Mouse (Mus musculus) embryonic facial prominence, embryonic 14.5 days (tissue): ENCODE data around the gene Mettl24. TPM values are rescaled to one million over a fixed set of nuclear protein-coding genes. Genes with fewer than 3 reads are reported as not detected.

Source experiments
- ATAC-seq: fragments of 200-750 bp; cut with Nextera tagmentation; 2 replicates; pipeline ENCODE4 v1.8.0; 2017; ENCODE audit warnings: low read depth, moderate number of reproducible peaks, moderate TSS enrichment
- DNase-seq: peaks from one replicate; pipeline ENCODE4 v3.0.0-alpha.2; 2015; ENCODE audit warnings: low spot score
- H3K27ac ChIP-seq: fragments of 300-500 bp; sonication (generic); replicated peaks from 2 replicates; pipeline ENCODE4 v1.5.1; 2014; ENCODE audit warnings: low read depth, mild to moderate bottlenecking, low read length, moderate library complexity
- H3K27me3 ChIP-seq: fragments of 300-500 bp; sonication (generic); replicated peaks from 2 replicates; pipeline ENCODE4 v1.6.1; 2014; ENCODE audit warnings: low read length; ENCODE audit not compliant: control insufficient read depth, insufficient read depth
- H3K36me3 ChIP-seq: fragments of 300-500 bp; sonication (generic); 2 replicates; pipeline ENCODE4 v1.6.1; 2014; ENCODE audit warnings: low read length, mixed read lengths; ENCODE audit not compliant: control insufficient read depth, insufficient read depth
- H3K4me1 ChIP-seq: fragments of 300-500 bp; sonication (generic); 2 replicates; pipeline ENCODE4 v1.6.1; 2014; ENCODE audit warnings: antibody characterized with exemption, low read length; ENCODE audit not compliant: control insufficient read depth, insufficient read depth
- H3K4me2 ChIP-seq: fragments of 300-500 bp; sonication (generic); 2 replicates; pipeline ENCODE4 v1.6.1; 2014; ENCODE audit warnings: low read depth, mild to moderate bottlenecking, low read length, moderate library complexity, mixed read lengths
- H3K4me3 ChIP-seq: fragments of 300-500 bp; sonication (generic); 2 replicates; pipeline ENCODE4 v1.5.1; 2014; ENCODE audit warnings: low read depth, mild to moderate bottlenecking, low read length
- H3K9ac ChIP-seq: fragments of 300-500 bp; sonication (generic); 2 replicates; pipeline ENCODE4 v1.6.1; 2014; ENCODE audit warnings: low read depth, mild to moderate bottlenecking, low read length, moderate library complexity, mixed read lengths
- H3K9me3 ChIP-seq: fragments of 300-500 bp; sonication (generic); 2 replicates; pipeline ENCODE4 v1.6.1; 2016; ENCODE audit warnings: low read length; ENCODE audit not compliant: control insufficient read depth
- WGBS: fragments of 180-500 bp; shearing (Covaris S2); extraction: QIAGEN DNeasy Blood & Tissue Kit; methylation state at CpG from one replicate; pipeline ENCODE4 v1.1.7; 2014; 5-methylcytosine and 5-hydroxymethylcytosine counted together
- polyA plus RNA-seq: library from polyadenylated mRNA; unstranded; fragments of >200 nt; fragmentation: Nextera tagmentation; extraction: Ambion mirVana; gene quantifications from 2 replicates; pipeline ENCODE4 v1.2.1, GENCODE M21; 2014

Mettl24 gene
- polyA plus RNA-seq, 1 experiment from 2014 or later, result 1.7 TPM

- no peaks in the 10 kb centered on the region for H3K36me3 ChIP-seq
- no peaks in the 10 kb centered on the region for H3K4me1 ChIP-seq
- ATAC-seq (no peak), DNase-seq (peak; percentile 7)
- H3K27me3 ChIP-seq, result no peaks in the 10 kb centered on the region
- H3K27ac ChIP-seq, result no peak overlapping the region
- H3K9me3 ChIP-seq, result no peaks in the 10 kb centered on the region
- H3K4me3 ChIP-seq, result no peak overlapping the region
- H3K9ac ChIP-seq, result no peak overlapping the region
- H3K4me2 ChIP-seq, result no peak overlapping the region
- 63% methylated on average over 1 of the region's 1 CpGs for WGBS
Measured at GRCm38 (mm10) chr10:40645346-40645745, 37.7 kb upstream of the Mettl24 start.

- ATAC-seq (no peak), DNase-seq (peak; percentile 26)
- H3K27ac ChIP-seq, result no peak overlapping the region
Measured at GRCm38 (mm10) chr10:40648776-40649175, 34.3 kb upstream of the Mettl24 start.

DNA sequence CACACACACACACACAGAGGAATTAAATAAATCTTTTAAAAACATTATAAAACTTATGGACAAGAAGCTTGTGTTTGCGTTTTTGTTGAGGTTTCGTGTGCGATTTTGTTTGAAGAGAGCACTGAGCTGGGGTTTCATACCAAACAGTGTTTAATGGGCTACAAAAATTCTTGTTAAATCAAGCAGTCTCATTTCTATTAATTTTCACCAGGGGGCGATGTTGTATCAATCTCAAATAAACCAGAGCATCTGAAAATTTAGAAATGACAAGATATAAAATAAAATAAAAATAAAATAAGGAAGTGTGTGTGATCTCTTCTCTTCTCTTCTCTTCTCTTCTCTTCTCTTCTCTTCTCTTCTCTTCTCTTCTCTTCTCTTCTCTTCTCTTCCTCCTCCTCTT, 33.4 kb upstream of the Mettl24 start:
- Histone ChIP-seq H3K27me3 (no peaks in the 10 kb centered on the region), H3K9ac (no peak overlapping the region), H3K27ac (no peak overlapping the region), H3K4me2 (no peak overlapping the region), H3K9me3 (no peaks in the 10 kb centered on the region), H3K36me3 (no peaks in the 10 kb centered on the region), H3K4me1 (no peaks in the 10 kb centered on the region), H3K4me3 (no peak overlapping the region)
- DNase-seq (peak; percentile 50), ATAC-seq (no peak)
- 30% methylated on average over 4 of the region's 4 CpGs for whole genome bisulfite sequencing

More at GRCm38 (mm10) chr10:40648776-40649175, 34.3 kb upstream of the Mettl24 start:
- Histone ChIP-seq H3K9me3 (no peaks in the 10 kb centered on the region), H3K4me2 (no peak overlapping the region), H3K4me3 (no peak overlapping the region), H3K36me3 (no peaks in the 10 kb centered on the region), H3K27me3 (no peaks in the 10 kb centered on the region), H3K4me1 (no peaks in the 10 kb centered on the region), H3K9ac (no peak overlapping the region)
- WGBS, result 84% methylated on average over 12 of the region's 12 CpGs

DNA sequence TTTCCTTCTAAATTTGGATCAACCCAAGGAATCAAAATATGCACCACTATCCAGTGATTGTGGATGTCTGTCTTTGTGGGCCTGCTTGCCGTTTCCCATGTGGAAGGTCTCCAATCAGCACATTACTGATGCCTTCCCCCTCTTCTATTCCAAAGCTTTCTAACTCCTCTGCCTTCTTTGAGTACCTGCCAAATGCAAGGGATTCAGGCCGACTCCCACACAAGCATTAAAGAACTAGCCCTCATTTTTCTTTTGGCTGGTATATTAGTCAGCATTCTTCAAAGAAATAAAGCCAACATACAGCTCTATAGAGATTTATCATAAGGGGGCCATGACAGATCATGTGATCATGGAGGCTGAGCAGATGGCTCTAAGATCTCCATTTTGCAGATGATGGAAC, 31.4 kb upstream of the Mettl24 start:
- no peak overlapping the region for H3K27ac ChIP-seq
- H3K9me3 ChIP-seq, result no peaks in the 10 kb centered on the region
- H3K27me3 ChIP-seq, result no peaks in the 10 kb centered on the region
- H3K36me3 ChIP-seq, result no peaks in the 10 kb centered on the region
- H3K4me3 ChIP-seq, result no peak overlapping the region
- H3K4me1 ChIP-seq, result no peaks in the 10 kb centered on the region
- DNase-seq, result no peak
- 77% methylated on average over 2 of the region's 2 CpGs for WGBS
- H3K4me2 ChIP-seq, result no peak overlapping the region
- no peak for ATAC-seq
- H3K9ac ChIP-seq, result no peak overlapping the region

- Histone ChIP-seq H3K4me2 (no peak overlapping the region), H3K4me3 (no peak overlapping the region), H3K4me1 (no peaks in the 10 kb centered on the region), H3K27me3 (no peaks in the 10 kb centered on the region), H3K27ac (no peak overlapping the region), H3K36me3 (no peaks in the 10 kb centered on the region), H3K9me3 (no peaks in the 10 kb centered on the region), H3K9ac (no peak overlapping the region)
- no peak for DNase-seq
- ATAC-seq, result no peak
- WGBS, result 83% methylated on average over 3 of the region's 3 CpGs
Measured at GRCm38 (mm10) chr10:40665270-40665669, 17.8 kb upstream of the Mettl24 start.

- Histone ChIP-seq H3K9me3 (no peaks in the 10 kb centered on the region), H3K4me3 (no peak overlapping the region), H3K27me3 (no peaks in the 10 kb centered on the region), H3K9ac (no peak overlapping the region), H3K36me3 (no peaks in the 10 kb centered on the region), H3K4me2 (no peak overlapping the region), H3K27ac (no peak overlapping the region), H3K4me1 (no peaks in the 10 kb centered on the region)
- WGBS, result 64% methylated on average over 1 of the region's 1 CpGs
- no peak for ATAC-seq
- DNase-seq, result no peak
Measured at GRCm38 (mm10) chr10:40666943-40667342, 16.1 kb upstream of the Mettl24 start.

DNA sequence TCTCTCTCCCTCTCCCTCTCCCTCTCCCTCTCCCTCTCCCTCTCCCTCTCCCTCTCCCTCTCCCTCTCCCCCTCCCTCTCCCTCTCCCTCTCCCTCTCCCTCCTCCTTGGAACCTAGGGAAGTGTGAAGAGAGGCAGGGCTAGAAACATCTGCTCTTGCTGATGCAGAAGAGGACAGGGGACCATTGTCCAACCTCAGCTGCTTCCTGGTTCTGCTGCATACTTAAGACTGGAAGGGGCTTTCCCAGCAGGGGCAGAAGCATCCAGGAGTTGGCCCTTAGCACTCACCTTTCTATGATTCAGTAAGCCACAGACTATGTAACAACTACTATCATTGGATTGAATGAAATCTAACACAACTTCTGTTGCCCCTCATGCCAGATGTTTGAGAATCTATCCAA, 14.4 kb upstream of the Mettl24 start:
- Histone ChIP-seq H3K4me3 (no peak overlapping the region), H3K36me3 (no peaks in the 10 kb centered on the region), H3K9ac (no peak overlapping the region), H3K4me2 (no peak overlapping the region), H3K27ac (no peak overlapping the region), H3K4me1 (no peaks in the 10 kb centered on the region), H3K9me3 (no peaks in the 10 kb centered on the region), H3K27me3 (no peaks in the 10 kb centered on the region)
- DNase-seq (no peak), ATAC-seq (no peak)

DNA sequence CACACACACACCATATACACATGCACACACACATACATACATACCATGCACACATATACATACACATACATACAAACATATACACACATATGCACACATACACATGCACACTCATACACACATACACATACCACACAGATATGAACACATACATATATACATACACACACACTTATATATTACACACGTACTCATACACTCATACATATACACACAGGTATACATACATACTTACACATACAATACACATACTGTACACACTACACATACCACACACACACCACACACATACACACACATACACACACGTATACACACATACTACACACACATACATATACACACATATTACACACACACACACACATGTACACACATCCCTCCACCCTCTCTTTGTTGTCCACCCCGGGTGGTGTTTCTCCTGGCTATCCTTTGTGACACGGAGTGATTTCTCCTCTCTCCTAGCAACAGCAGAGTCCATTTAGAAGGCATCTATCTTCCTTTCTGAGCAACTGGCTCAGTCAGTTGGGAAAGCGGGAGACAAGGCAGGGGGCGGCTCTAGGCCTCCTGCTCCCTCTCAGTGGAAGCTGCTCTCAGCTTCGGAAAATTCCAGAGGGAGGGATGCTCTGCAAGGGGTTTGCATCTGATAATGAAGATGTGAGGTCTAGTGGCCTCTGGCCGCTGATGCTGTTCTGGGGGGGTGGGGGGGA, 10.3 kb upstream of the Mettl24 start:
- H3K27me3 ChIP-seq, result no peaks in the 10 kb centered on the region
- no peak for DNase-seq
- H3K4me3 ChIP-seq, result no peak overlapping the region

DNA sequence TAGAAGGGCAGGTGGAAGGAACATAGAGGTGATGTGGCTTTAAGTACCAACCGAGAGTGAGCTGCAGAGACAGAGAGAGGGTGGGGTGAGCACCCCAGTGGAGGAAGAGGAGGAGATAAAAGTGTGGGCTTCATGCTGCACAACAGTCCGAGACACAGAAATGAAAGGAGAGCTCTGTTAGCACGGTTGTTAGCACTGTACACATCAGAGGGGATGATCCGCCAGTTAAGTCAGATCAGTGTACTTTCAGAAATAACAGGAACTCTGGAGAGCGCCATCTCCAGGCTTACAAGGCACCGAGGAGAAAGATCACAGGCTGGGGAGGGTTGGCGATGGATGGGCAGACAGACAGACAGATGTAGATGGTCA, 9.8 kb upstream of the Mettl24 start:
- Histone ChIP-seq H3K27ac (no peak overlapping the region), H3K4me3 (no peak overlapping the region), H3K9ac (no peak overlapping the region), H3K9me3 (no peaks in the 10 kb centered on the region), H3K4me1 (peaks cover 7% of the 10 kb centered on the region; the same call in 1 of the 2 replicates), H3K4me2 (no peak overlapping the region), H3K36me3 (no peaks in the 10 kb centered on the region), H3K27me3 (no peaks in the 10 kb centered on the region)
- ATAC-seq (no peak), DNase-seq (no peak)
- WGBS, result 53% methylated on average over 7 of the region's 7 CpGs

More for the DNA sequence above, 10.3 kb upstream of the Mettl24 start:
- ATAC-seq, result no peak
- H3K4me1 ChIP-seq, result peaks cover 7% of the 10 kb centered on the region; the same call in 1 of the 2 replicates
- no peak overlapping the region for H3K9ac ChIP-seq
- H3K27ac ChIP-seq, result no peak overlapping the region
- H3K9me3 ChIP-seq, result no peaks in the 10 kb centered on the region
- 66% methylated on average over 8 of the region's 8 CpGs for WGBS
- no peak overlapping the region for H3K4me2 ChIP-seq
- no peaks in the 10 kb centered on the region for H3K36me3 ChIP-seq
